Mouse (Mus musculus) E14TG2a.4 (cell line): ENCODE measurements around the gene Scrg1.

ENCODE experiments used
- H3K27me3 ChIP-seq: 2 replicates; pipeline ENCODE4 v1.6.1; 2014; ENCODE audit warnings: low read length, control low read depth; ENCODE audit not compliant: insufficient read depth
- H3K36me3 ChIP-seq: 2 replicates; pipeline ENCODE4 v1.6.1; 2014; ENCODE audit warnings: low read length, control low read depth; ENCODE audit not compliant: insufficient read depth
- H3K4me1 ChIP-seq: replicated peaks from 2 replicates; pipeline ENCODE4 v1.6.1; 2014; ENCODE audit warnings: low read depth, low read length, control low read depth
- H3K4me3 ChIP-seq: replicated peaks from 2 replicates; pipeline ENCODE4 v1.5.1; 2014; ENCODE audit warnings: mild to moderate bottlenecking, low read length
- H3K9me3 ChIP-seq: 2 replicates; pipeline ENCODE4 v1.6.1; 2014; ENCODE audit warnings: low read length, control low read depth
- CTCF ChIP-seq: conservative IDR thresholded peaks from 2 replicates; pipeline ENCODE4 v1.5.1; 2014; ENCODE audit warnings: low read length
- NANOG ChIP-seq: IDR thresholded peaks from 2 replicates; pipeline ENCODE4 v1.6.1; 2014; ENCODE audit warnings: borderline replicate concordance, low read length, mixed read lengths
- POU5F1 ChIP-seq: IDR thresholded peaks from 2 replicates; pipeline ENCODE4 v1.6.1; 2014; ENCODE audit warnings: low read length, borderline replicate concordance

Scrg1 gene

DNA sequence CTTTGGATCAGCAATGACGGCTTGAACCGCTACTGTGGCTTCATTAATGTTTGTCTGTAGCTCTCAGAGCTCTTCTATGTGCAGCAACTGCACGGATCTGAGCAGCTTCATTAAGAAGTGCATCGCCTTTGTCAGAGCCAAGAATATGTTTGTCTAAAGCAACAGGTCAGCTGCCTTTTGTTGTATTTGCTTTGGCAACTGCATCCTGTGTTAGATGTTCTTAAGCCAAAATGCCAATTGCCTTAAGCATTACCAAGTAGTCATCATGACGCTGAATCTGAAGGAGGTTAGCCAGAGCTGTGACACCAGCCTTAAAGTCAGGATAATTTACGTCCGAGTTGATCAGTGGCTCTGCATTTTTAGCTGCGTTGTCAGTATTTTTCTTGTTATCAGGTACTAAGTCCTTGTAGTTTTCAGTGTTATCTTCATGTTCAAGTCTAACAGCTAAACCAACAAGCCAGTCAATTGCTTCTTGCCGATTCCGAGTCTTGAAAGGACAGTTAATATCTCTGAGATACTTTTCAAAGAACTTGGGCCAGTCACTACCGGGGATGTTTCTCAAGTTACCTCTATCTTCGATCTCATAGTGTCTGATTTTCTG is 64.6 kb downstream of the Scrg1 start:
- TF ChIP-seq POU5F1, result no peak
- no peak for TF ChIP-seq NANOG
- no peak for TF ChIP-seq CTCF

More for the DNA sequence above, 64.6 kb downstream of the Scrg1 start:
- no peaks in the 10 kb centered on the region for H3K27me3 ChIP-seq
- H3K4me1 ChIP-seq, result peaks cover 7% of the 10 kb centered on the region
- peaks cover 46% of the 10 kb centered on the region for H3K36me3 ChIP-seq
- H3K9me3 ChIP-seq, result peaks cover 8% of the 10 kb centered on the region
- H3K4me3 ChIP-seq, result no peak overlapping the region
